Mouse (Mus musculus): Measurements from ENCODE around the gene Serinc5. TPM values are rescaled to one million over a fixed set of nuclear protein-coding genes. Genes with fewer than 3 reads are reported as not detected.

Serinc5 gene
- polyA plus RNA-seq, 1 experiment from 2014 or later = 13.3 TPM

DNA sequence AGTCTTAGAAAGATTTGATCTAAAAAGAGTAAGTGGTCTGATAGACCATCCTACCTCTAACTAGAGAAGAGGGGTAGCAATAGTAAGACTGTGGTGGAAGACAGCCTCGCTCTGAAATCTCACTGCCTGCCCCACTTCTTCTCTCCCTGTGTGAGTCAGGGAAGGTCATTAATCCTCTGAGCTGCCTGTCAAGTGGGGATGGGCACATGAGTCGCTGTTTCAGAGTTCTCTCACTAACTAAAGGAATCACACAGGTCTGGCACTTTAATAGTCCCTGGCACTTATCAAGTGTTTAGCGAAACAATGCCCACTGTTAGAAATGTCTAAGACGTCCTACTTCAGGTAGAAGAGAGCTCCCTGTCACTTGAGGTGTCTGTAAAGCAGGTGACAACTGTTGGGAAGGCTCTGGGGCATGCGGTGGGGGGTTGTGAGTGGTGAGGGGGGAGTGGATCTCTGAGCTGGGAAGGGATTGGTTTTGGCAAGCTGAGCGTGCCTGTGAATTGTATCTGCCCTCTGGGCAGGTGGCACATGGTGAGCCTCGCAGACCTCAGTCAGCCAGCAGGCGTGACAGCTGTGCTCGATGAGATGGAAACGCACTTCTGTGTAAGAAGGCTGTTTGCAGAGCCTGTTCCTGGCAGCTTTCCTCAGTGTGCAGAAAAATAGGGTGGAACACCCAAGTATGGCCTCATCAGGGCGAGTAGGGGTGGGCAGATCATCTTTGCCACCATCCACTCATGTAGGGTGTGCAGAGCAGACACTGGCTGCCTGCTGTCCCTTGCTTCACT is 125.8 kb downstream of the Serinc5 start:
- no peak overlapping the region for H3K4me3 ChIP-seq
- no peaks in the 10 kb centered on the region for H3K27me3 ChIP-seq
- H3K27ac ChIP-seq = peak overlapping the region; percentile 80
- ATAC-seq = peak; percentile 83
- no peak overlapping the region; the same call in 1 of the 2 replicates for H3K4me2 ChIP-seq
- no peaks in the 10 kb centered on the region for H3K36me3 ChIP-seq (ENCODE audit: poor library complexity, severe bottlenecking)
- peaks cover 42% of the 10 kb centered on the region for H3K4me1 ChIP-seq
- no peak overlapping the region for H3K9ac ChIP-seq
- 36% methylated on average over 11 of the region's 11 CpGs for WGBS
- H3K9me3 ChIP-seq (replicated peaks) = no peaks in the 10 kb centered on the region

DNA sequence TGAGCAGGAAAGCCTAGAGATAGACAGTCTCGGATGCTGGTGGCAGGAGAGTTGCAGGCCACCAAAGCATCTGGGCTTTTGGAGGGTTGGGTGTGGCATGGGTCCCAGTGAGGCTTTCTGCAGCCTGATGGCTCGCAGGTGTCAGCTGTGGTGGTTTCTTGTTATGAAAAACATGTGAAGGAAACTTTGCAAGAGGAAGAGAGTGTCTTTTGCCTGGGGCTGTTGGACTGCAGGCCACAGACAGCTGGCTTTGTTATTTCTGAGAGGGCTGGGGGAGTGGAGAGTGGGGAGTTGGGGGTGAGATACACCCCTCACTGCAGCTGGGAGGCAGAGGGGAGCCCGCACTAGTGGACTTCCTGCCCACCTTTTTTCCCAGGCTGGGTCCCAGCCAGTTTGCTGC is 127.9 kb downstream of the Serinc5 start:
- Histone ChIP-seq H3K9ac (no peak overlapping the region), H3K27me3 (no peaks in the 10 kb centered on the region), H3K4me2 (no peak overlapping the region), H3K36me3 (ENCODE audit: poor library complexity, severe bottlenecking) (no peaks in the 10 kb centered on the region), H3K27ac (no peak overlapping the region; the same call in 1 of the 2 replicates), H3K4me3 (no peak overlapping the region), H3K4me1 (peaks cover 30% of the 10 kb centered on the region), H3K9me3 (replicated peaks) (no peaks in the 10 kb centered on the region)
- whole genome bisulfite sequencing = 86% methylated on average over 3 of the region's 3 CpGs
- no peak for ATAC-seq

DNA sequence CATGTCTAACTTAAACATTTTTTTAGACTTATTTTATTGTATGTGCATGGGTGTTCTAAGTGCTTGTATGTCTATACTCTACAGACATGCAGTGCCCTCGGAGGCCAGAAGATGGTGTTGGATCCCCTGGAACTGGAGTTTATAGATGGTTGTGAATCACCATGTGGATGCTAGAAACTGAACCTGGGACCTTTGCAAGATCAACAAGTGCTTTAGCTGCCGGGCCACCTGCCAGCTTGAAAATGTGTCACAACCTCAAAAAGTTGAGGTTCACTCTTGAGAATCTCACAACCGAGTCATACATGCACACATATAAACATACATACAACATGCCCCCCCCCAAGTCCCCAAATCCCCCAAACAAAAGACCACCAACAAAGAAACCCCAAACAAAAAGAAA is 129.0 kb downstream of the Serinc5 start:
- WGBS = 85% methylated on average over 3 of the region's 3 CpGs
- ATAC-seq = no peak

DNA sequence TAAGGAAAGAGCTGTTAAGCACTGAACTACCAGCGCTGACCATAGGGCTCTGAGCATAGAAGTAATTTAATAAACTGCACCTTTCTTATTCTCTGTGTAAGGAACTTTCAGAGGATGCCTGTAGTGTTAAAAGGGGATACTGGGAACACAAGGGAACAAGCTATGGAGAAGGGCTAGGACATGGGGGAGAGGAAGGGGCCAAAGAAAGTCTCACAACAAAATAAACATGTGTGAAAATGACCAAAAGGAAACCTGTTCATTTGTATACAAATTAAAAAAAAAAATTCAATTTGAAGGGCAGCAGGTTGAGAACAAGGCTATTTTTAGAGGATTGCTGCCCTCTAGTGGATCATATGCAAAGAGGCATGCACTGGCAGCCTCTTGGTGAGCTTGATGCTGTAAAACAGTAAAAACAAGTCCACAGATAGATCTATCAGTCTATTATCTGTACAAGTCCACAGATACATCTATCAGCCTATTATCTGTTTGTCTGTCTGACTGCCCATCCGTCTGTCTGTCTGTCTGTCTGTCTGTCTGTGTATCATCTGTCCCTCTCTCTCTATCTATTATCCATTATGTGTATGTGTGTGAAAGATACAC is 129.9 kb downstream of the Serinc5 start:
- Histone ChIP-seq H3K27ac (no peak overlapping the region), H3K4me2 (no peak overlapping the region), H3K4me3 (no peak overlapping the region), H3K9me3 (replicated peaks) (no peaks in the 10 kb centered on the region), H3K9ac (no peak overlapping the region), H3K4me1 (peaks cover 13% of the 10 kb centered on the region), H3K27me3 (no peaks in the 10 kb centered on the region), H3K36me3 (ENCODE audit: poor library complexity, severe bottlenecking) (no peaks in the 10 kb centered on the region)
- WGBS = 5% methylated on average over 2 of the region's 2 CpGs
- ATAC-seq = peak; percentile 50; the same call in 1 of the 2 replicates

More for the DNA sequence above, 129.0 kb downstream of the Serinc5 start:
- Histone ChIP-seq H3K36me3 (ENCODE audit: poor library complexity, severe bottlenecking) (no peaks in the 10 kb centered on the region), H3K4me2 (no peak overlapping the region), H3K27ac (no peak overlapping the region), H3K4me3 (no peak overlapping the region), H3K9ac (no peak overlapping the region), H3K9me3 (replicated peaks) (no peaks in the 10 kb centered on the region), H3K4me1 (peaks cover 21% of the 10 kb centered on the region), H3K27me3 (no peaks in the 10 kb centered on the region)

DNA sequence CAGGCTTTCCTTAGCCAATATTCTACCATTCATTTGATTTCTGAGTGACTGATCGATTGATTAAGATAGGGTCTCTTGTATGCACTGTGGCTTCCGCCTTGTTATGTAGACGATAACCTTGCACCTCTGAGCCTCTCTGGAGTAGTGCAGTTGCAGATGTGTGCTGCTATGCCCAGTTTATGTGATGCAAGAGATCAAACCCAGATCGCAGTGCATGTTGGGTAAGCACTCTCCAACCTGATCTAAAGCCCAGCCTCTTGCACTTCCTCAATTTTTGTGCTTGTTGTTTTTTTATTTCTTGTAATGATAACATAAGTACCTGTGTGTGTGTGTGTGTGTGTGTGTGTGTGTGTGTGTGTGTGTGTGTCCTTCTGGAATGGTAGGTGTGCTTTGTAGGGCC is 132.0 kb downstream of the Serinc5 start:
- no peak overlapping the region for H3K9ac ChIP-seq
- WGBS = 91% methylated on average over 4 of the region's 4 CpGs
- H3K4me3 ChIP-seq = no peak overlapping the region
- H3K27ac ChIP-seq = no peak overlapping the region
- no peaks in the 10 kb centered on the region for H3K27me3 ChIP-seq
- H3K36me3 ChIP-seq (ENCODE audit: poor library complexity, severe bottlenecking) = no peaks in the 10 kb centered on the region
- no peaks in the 10 kb centered on the region for H3K4me1 ChIP-seq
- no peak for ATAC-seq
- no peak overlapping the region for H3K4me2 ChIP-seq
- no peaks in the 10 kb centered on the region for H3K9me3 ChIP-seq (replicated peaks)

DNA sequence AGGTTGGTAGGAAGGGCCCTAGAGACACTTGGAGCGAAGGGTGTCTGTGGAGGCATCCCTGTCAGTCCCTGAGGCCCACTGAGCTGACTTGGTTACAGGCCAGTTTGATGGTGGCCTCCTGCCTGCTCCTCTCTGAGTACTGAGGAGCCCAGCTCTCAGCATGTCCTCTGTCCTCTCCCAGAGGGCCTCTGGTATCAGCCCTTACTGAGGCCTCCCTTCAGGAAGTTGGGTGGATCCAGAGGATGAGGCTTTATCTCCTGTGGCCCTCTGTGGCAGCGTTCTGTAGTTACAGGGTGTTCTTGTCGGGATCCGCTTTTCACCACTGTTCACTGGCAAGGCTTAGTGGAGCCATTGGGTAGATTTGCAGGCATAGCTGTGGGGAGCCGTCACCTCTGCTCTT is 132.4 kb downstream of the Serinc5 start:
- WGBS = 87% methylated on average over 5 of the region's 5 CpGs
- Histone ChIP-seq H3K9me3 (replicated peaks) (no peaks in the 10 kb centered on the region), H3K27me3 (no peaks in the 10 kb centered on the region), H3K27ac (no peak overlapping the region), H3K36me3 (ENCODE audit: poor library complexity, severe bottlenecking) (no peaks in the 10 kb centered on the region), H3K4me2 (no peak overlapping the region), H3K4me3 (no peak overlapping the region), H3K9ac (no peak overlapping the region), H3K4me1 (no peaks in the 10 kb centered on the region)
- ATAC-seq = no peak

DNA sequence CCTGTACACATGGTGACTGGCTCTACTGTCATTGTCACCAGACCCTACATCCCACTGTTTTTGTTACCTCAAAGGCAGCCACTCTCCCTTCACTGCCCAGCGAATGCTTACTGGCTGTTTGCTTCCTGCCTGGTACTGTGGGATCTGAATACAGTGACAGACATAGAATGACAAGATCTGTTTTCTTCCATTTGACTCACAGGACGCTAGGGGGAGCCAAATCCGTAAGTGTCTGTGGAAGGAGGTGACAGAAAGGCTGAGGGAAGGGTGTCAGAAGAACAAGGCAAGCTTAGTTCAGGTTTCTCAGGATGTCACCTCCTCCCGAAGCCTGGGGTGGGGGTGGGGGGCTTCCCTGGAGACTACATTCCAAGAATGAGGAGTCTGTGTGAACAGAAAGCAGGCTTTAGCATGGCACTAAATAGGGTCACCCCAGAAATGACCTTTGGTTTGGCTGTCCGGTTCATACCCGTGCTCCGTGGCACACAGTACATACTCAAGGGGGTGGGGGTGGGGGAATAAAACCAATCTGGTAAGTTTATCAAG is 140.2 kb downstream of the Serinc5 start:
- H3K36me3 ChIP-seq (ENCODE audit: poor library complexity, severe bottlenecking) = no peaks in the 10 kb centered on the region
- ATAC-seq = peak; percentile 76
- no peaks in the 10 kb centered on the region for H3K27me3 ChIP-seq
- peak overlapping the region; percentile 40 for H3K4me2 ChIP-seq
- no peak overlapping the region for H3K27ac ChIP-seq
- peaks cover 13% of the 10 kb centered on the region for H3K4me1 ChIP-seq
- H3K4me3 ChIP-seq = no peak overlapping the region
- 23% methylated on average over 7 of the region's 7 CpGs for WGBS
- no peaks in the 10 kb centered on the region for H3K9me3 ChIP-seq (replicated peaks)
- H3K9ac ChIP-seq = no peak overlapping the region

DNA sequence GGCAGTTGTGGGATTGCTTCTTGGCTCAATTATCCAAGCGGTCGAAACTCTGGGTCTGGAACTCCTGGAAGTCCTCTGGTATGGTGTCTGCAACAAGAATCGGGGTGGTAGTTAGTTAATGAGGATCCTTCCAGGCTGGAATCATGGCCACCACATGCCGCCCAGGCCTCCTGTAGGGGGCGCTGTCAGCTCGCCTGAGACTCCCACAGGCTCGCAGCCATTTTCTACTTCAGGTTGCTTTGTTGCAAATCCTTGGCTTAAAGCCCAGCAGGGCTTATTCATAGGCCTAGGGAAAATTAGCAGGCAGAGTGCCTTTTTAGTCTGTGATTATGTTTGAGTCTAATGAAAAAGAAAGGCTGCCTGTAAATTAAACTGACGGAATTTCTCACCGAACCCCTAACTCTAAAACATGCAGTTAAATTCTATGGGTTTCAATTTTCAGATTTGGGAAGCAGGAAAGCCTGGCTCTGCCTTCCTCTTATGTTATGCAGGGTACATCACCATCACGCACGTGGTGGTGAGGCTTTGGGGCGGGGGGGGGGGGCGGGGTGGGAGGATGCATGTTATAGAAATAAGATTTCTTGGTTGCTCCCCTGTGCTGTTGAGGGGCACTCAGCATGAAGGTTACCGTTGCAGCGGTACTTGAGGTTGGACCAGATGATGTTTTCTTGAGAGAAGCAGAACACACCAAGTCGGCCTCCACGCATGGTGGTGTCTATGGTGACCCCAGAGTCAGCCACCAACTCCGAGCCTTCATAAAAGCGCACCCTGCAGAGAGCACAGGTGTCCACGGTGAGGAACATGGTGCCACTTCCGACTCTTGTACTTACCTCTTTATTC is 141.1 kb downstream of the Serinc5 start:
- Histone ChIP-seq H3K4me2 (no peak overlapping the region), H3K9ac (no peak overlapping the region), H3K4me3 (no peak overlapping the region), H3K27ac (peak overlapping the region; percentile 66), H3K36me3 (ENCODE audit: poor library complexity, severe bottlenecking) (no peaks in the 10 kb centered on the region), H3K4me1 (peaks cover 13% of the 10 kb centered on the region), H3K9me3 (replicated peaks) (no peaks in the 10 kb centered on the region), H3K27me3 (no peaks in the 10 kb centered on the region)
- WGBS = 40% methylated on average over 21 of the region's 21 CpGs
- peak; percentile 89 for ATAC-seq

DNA sequence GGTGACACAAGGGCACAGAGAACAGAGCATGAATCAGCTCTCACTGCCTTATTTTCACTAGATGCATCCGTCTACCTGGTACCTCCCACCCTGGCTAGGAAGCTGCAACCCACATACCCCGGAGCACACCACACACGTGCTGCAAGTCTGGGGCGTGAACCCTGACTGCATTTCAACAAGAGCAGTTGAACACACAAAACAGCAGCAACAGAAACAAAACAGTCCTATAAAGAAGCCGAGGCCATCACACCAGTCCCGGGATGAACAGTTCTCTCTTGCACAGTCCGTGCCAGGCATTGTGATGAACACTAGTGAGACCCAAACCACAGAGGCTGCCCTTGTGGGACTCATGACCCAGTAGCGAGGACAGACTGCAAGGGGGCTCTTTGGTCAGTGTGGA is 142.8 kb downstream of the Serinc5 start:
- ATAC-seq = no peak
- 89% methylated on average over 8 of the region's 8 CpGs for WGBS
- Histone ChIP-seq H3K36me3 (ENCODE audit: poor library complexity, severe bottlenecking) (no peaks in the 10 kb centered on the region), H3K9ac (no peak overlapping the region), H3K4me2 (no peak overlapping the region), H3K27me3 (no peaks in the 10 kb centered on the region), H3K9me3 (replicated peaks) (no peaks in the 10 kb centered on the region), H3K4me1 (peaks cover 13% of the 10 kb centered on the region), H3K4me3 (no peak overlapping the region), H3K27ac (no peak overlapping the region)

DNA sequence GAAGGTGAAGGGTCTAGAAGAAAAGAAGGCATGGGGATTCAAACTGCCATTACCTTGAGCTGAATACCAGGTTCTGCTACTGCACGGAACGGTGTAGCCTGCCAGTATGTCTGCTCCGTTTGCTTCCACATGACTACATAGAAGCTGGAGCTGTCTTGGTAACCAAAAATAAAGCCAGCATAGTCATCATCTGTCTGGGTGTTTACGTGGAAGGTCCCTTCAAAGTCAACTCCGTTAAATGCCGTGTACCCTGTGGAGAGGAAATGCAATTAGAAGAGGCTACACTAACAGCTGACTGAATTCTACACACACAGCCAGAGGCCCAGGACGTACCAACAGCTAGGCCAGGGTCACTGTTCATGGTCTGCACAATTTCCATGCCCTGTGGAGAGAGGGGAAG is 144.1 kb downstream of the Serinc5 start:
- Histone ChIP-seq H3K27me3 (no peaks in the 10 kb centered on the region), H3K9me3 (replicated peaks) (no peaks in the 10 kb centered on the region), H3K4me3 (no peak overlapping the region), H3K4me1 (peaks cover 13% of the 10 kb centered on the region), H3K4me2 (no peak overlapping the region), H3K9ac (no peak overlapping the region), H3K27ac (no peak overlapping the region), H3K36me3 (ENCODE audit: poor library complexity, severe bottlenecking) (no peaks in the 10 kb centered on the region)
- ATAC-seq = no peak
- 52% methylated on average over 7 of the region's 7 CpGs for WGBS

DNA sequence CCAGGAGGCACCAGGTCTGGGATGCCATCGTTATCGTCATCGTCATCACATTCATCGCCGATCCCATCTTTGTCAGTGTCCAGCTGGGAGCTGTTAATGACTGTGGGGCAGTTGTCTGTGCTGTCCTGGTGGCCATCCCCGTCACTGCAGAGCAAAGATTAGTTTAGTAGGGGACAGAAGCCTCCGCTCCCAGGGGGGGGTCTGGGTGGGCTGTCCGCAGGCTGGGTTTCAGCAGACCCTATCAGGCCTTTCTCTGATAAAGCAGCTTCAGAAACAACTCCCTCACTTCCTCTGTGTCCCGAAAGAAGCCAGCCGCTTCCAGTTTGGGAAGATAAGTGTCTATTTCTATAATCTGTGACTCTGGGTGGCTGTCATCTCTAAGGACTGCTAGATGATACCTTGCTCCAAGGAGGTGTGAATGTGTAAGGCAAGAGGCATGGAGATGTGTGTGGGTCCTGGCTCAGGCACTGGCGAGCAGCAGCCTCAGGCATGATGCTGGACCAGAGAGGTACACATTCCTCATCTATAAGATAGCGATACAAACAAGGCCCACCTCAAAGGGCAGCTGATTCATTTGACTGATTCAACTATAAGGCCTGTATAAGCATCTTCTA is 147.2 kb downstream of the Serinc5 start:
- H3K9ac ChIP-seq = no peak overlapping the region
- no peak for ATAC-seq
- H3K27me3 ChIP-seq = no peaks in the 10 kb centered on the region
- H3K4me3 ChIP-seq = no peak overlapping the region
- no peak overlapping the region for H3K27ac ChIP-seq
- WGBS = 84% methylated on average over 12 of the region's 12 CpGs
- no peaks in the 10 kb centered on the region for H3K4me1 ChIP-seq
- no peak overlapping the region for H3K4me2 ChIP-seq
- H3K36me3 ChIP-seq (ENCODE audit: poor library complexity, severe bottlenecking) = no peaks in the 10 kb centered on the region
- H3K9me3 ChIP-seq (replicated peaks) = no peaks in the 10 kb centered on the region
